Mouse (Mus musculus) liver, embryonic 12.5 days (tissue): ENCODE results near the gene Olfr196. TPM values are rescaled to one million over a fixed set of nuclear protein-coding genes. Genes with fewer than 3 reads are reported as not detected.
"Not testable (repeated sequence)": the region's sequence is repeated elsewhere in the genome, so short reads cannot be mapped to it uniquely, and the experiment has no call there.

Source experiments
- ATAC-seq: fragments of 200-750 bp; cut with Nextera tagmentation; 2 replicates; pipeline ENCODE4 v1.8.0; 2017; ENCODE audit warnings: moderate number of reproducible peaks, mild to moderate bottlenecking, moderate library complexity
- H3K27ac ChIP-seq: fragments of 300-500 bp; sonication (generic); 2 replicates; pipeline ENCODE4 v1.5.1; 2016; ENCODE audit warnings: mild to moderate bottlenecking
- H3K27me3 ChIP-seq: fragments of 300-500 bp; sonication (generic); replicated peaks from 2 replicates; pipeline ENCODE4 v1.6.1; 2016; ENCODE audit warnings: mild to moderate bottlenecking, moderate library complexity
- H3K36me3 ChIP-seq: fragments of 300-500 bp; sonication (generic); 2 replicates; pipeline ENCODE4 v1.6.1; 2016; ENCODE audit warnings: mild to moderate bottlenecking, moderate library complexity
- H3K4me1 ChIP-seq: fragments of 300-500 bp; sonication (generic); 2 replicates; pipeline ENCODE4 v1.6.1; 2016
- H3K4me2 ChIP-seq: fragments of 300-500 bp; sonication (generic); 2 replicates; pipeline ENCODE4 v1.6.1; 2016; ENCODE audit warnings: mild to moderate bottlenecking, moderate library complexity
- H3K4me3 ChIP-seq: fragments of 300-500 bp; sonication (generic); 2 replicates; pipeline ENCODE4 v1.5.1; 2016; ENCODE audit warnings: mild to moderate bottlenecking, moderate library complexity
- H3K9ac ChIP-seq: fragments of 300-500 bp; sonication (generic); 2 replicates; pipeline ENCODE4 v1.6.1; 2016; ENCODE audit warnings: mild to moderate bottlenecking, moderate library complexity
- H3K9me3 ChIP-seq: fragments of 300-500 bp; sonication (generic); replicated peaks from 2 replicates; pipeline ENCODE4 v1.6.1; 2016; ENCODE audit warnings: mild to moderate bottlenecking, moderate library complexity
- WGBS: fragments of 180-500 bp; shearing (Covaris S2); methylation state at CpG from one replicate; pipeline ENCODE4 v1.1.7; 2016; ENCODE audit not compliant: insufficient replicate concordance; 5-methylcytosine and 5-hydroxymethylcytosine counted together
- polyA plus RNA-seq: library from polyadenylated mRNA; unstranded; fragments of >200 nt; fragmentation: Nextera tagmentation; extraction: Ambion mirVana; gene quantifications from 2 replicates; pipeline ENCODE4 v1.2.1, GENCODE M21; 2016

Olfr196 gene
- polyA plus RNA-seq = not detected in 2 replicates

DNA sequence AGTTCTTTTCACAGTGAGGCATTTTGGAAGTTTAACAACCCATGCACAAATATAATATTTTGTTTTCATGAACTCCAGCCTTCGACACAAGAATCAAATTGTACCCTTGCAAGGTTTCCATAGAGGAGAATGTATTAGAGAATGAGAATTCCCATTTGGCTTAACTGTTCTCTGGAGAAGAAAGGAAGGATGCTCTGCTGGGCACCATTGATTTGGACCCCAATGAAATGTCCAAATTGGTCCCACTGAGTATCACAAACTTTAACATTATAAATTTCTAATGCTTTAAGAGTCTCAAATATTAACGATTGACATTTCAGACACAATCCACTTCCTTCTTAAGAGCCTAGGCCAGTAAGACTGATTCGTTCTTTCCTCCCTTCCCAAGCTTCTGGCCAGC lies at the start of gene Olfr196:
Gene Olfr196, minus strand, starts transcription at position 101 of the 400 bp plus-strand sequence.
- Histone ChIP-seq H3K4me3 (no peak within 1 kb of the TSS), H3K4me1 (no peaks in the 10 kb centered on the region), H3K9ac (no peak within 1 kb of the TSS), H3K27ac (no peak within 1 kb of the TSS), H3K4me2 (no peak within 1 kb of the TSS), H3K36me3 (no peaks in the 10 kb centered on the region), H3K9me3 (no peaks in the 10 kb centered on the region), H3K27me3 (no peaks in the 10 kb centered on the region)
- 48% methylated on average over 3 of the region's 3 CpGs for WGBS
- ATAC-seq = no peak

DNA sequence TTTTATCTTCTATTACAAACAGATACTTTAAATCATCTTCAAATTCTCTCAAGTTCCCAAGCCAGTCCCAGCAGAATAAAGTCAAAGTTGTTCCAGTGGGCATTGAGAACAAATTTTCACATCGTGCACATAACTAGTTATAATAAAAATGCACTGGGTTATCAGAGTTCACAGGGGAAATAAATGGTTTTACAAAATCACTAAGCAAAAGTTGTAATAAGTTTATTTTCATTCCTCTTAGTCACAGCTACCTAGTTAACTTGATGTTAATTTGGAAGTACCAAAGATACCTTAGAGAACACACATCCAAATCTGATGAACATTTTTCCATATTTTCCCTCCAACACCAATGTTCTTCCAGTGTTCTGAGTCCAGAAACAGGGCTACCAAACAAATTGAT lies 49.4 kb upstream of the Olfr196 start, which contains the start of gene Olfr199:
Gene Olfr199, minus strand, starts transcription at position 101 of the 400 bp plus-strand sequence.
- H3K4me1 ChIP-seq, H3K4me2 ChIP-seq, H3K9me3 ChIP-seq, H3K36me3 ChIP-seq, H3K4me3 ChIP-seq, H3K27me3 ChIP-seq, H3K27ac ChIP-seq, ATAC-seq, H3K9ac ChIP-seq: not testable (repeated sequence)
- 48% methylated on average over 1 of the region's 1 CpGs for WGBS

DNA sequence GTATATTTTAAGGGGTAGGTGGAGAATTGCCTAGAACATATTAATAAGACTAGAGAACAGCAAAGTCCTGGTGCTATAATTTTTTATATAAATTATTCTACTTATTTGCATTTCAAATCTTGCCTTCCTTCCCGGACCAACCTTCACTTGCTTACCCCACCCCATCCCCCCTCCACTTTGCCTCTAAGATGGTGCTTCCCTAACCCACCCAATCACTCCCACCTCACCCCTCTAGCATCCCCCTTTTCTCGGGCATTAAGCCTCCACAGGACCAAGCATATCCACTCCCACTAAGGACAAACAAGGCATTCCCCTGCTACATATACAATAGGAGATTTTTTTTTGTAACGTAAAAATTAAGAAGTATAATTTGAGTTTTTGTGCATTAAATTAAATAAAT lies 47.6 kb upstream of the Olfr196 start:
- H3K4me1 ChIP-seq = not testable (repeated sequence)
- 48% methylated on average over 3 of the region's 3 CpGs for WGBS

DNA sequence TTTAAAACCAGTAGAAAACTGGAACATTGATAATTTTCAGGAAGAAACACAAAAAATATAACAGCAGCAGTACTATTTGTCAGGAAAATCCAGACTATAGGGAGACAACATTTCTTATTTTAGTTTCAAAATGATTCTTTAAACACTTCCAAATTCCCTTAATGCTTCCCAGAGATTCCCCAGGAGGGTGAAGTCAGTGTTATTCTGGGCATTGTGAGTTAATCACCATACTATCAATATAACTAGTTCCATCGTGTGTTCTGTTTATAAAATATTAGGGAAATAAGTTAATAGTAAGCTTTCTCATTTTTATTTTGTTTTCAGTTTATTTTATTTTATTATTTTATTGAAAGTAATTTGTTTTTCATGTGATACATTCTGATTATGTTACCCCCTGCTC lies 33.2 kb upstream of the Olfr196 start, which contains the start of gene Olfr198:
Gene Olfr198, minus strand, starts transcription at position 101 of the 400 bp plus-strand sequence.
- H3K9ac ChIP-seq, H3K36me3 ChIP-seq, H3K27ac ChIP-seq, H3K4me3 ChIP-seq, H3K27me3 ChIP-seq, H3K4me2 ChIP-seq, ATAC-seq, H3K4me1 ChIP-seq, H3K9me3 ChIP-seq: not testable (repeated sequence)
- 35% methylated on average over 1 of the region's 1 CpGs for WGBS

More for the DNA sequence above, 47.6 kb upstream of the Olfr196 start:
- not testable (repeated sequence) for ATAC-seq, H3K4me3 ChIP-seq, H3K27me3 ChIP-seq, H3K9me3 ChIP-seq, H3K4me2 ChIP-seq, H3K9ac ChIP-seq, H3K27ac ChIP-seq, H3K36me3 ChIP-seq

DNA sequence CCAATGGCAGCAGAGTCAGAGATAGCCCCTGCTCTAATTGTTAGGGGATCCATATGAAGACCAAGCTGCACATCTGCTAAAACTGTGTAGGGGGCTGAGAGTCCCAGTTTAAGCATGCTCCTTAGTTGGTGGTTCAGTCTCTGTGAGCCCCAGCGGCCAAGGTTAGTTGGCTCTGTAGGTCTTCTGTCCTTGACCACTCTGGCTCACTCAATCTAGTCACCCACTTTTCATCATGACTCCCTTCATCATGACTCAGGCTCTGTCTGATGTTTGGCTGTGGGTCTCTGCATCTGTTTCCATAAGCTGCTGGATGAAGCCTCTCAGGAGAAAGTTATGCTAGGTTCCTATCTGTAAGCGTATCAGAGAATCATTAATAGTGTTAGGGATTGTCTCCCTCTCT lies 18.3 kb downstream of the Olfr196 start:
- no peak for ATAC-seq
- Histone ChIP-seq H3K4me3 (no peak overlapping the region), H3K27me3 (no peaks in the 10 kb centered on the region), H3K9me3 (no peaks in the 10 kb centered on the region), H3K4me2 (no peak overlapping the region), H3K36me3 (no peaks in the 10 kb centered on the region), H3K9ac (no peak overlapping the region), H3K4me1 (no peaks in the 10 kb centered on the region), H3K27ac (no peak overlapping the region)
- 48% methylated on average over 2 of the region's 2 CpGs for WGBS

DNA sequence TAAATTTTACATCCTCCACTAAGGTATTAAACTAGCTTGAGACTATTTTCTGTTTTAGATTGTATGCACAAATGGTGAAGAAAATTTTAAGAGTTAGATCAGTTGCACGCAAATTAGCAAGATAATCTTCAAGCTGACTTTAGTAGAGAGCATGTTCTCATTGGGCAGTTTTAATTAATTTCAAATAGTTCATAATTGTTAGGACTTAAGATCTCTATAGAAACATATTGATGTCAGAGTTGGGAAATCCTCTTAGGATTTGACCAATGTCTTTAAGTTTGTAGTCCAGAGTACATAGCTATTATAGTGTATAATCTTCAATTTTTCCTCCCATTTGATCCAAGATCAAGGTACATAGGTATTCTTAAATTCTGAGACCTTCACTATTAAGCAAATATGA lies 23.5 kb downstream of the Olfr196 start, which contains the start of gene Olfr195:
Gene Olfr195, plus strand, starts transcription at position 301 of the 400 bp plus-strand sequence.
- 68% methylated on average over 1 of the region's 1 CpGs for WGBS
- no peak for ATAC-seq
- H3K9ac ChIP-seq = no peak within 1 kb of the TSS
- H3K4me3 ChIP-seq = no peak within 1 kb of the TSS
- H3K9me3 ChIP-seq = 0 out of 2 replicates have a peak, but pooled peaks cover 3% of the 10 kb centered on the region
- no peak within 1 kb of the TSS for H3K27ac ChIP-seq
- H3K36me3 ChIP-seq = no peaks in the 10 kb centered on the region
- no peaks in the 10 kb centered on the region for H3K4me1 ChIP-seq
- no peak within 1 kb of the TSS for H3K4me2 ChIP-seq
- no peaks in the 10 kb centered on the region for H3K27me3 ChIP-seq

DNA sequence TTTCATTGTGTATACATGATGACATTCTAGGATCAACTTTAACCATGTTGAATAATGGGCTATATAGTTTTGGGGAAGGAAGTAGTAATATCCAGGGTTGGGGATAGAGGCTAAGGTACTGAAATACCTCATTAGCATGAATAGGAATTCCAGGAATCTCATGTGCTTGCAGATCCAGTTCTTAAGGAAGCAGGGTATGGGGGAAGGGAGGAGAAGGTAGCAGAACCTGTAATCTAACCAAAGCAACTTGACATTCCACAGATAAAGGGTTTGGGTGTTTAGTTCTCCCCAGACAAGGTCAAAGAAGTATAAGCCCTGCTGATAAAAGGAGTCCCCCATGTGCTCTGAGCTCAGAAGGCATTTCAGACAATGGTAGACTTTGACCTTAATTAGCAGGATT lies 29.1 kb downstream of the Olfr196 start:
- H3K9me3 ChIP-seq = 0 out of 2 replicates have a peak, but pooled peaks cover 3% of the 10 kb centered on the region
- H3K4me3 ChIP-seq = no peak overlapping the region
- H3K27me3 ChIP-seq = no peaks in the 10 kb centered on the region
- H3K4me1 ChIP-seq = no peaks in the 10 kb centered on the region
- H3K9ac ChIP-seq = no peak overlapping the region
- H3K36me3 ChIP-seq = no peaks in the 10 kb centered on the region
- no peak overlapping the region for H3K4me2 ChIP-seq
- no peak overlapping the region for H3K27ac ChIP-seq
- no peak for ATAC-seq

DNA sequence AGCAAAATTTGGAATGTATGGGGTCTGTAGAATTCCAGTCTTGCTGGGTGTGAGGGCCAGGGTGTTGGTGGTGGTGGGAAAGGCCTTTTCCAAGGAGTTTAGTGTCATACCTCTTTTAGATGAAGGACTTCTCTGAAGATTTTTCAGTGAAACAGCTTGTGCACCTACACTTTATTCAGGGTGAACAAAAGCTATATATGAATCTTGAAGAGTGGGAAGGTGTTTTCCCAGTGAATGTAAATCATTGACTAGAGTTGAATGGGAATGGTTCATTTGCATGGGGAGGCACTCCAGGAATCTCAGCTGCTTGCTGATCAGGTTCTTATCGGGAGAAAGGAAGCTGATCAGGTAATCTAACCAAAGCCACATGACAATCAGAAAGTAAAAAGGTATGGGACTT lies 39.5 kb downstream of the Olfr196 start:
- Histone ChIP-seq H3K9me3 (0 out of 2 replicates have a peak, but pooled peaks cover 7% of the 10 kb centered on the region), H3K9ac (no peak overlapping the region), H3K27me3 (no peaks in the 10 kb centered on the region), H3K4me2 (no peak overlapping the region), H3K4me3 (no peak overlapping the region), H3K36me3 (no peaks in the 10 kb centered on the region), H3K4me1 (no peaks in the 10 kb centered on the region), H3K27ac (no peak overlapping the region)
- ATAC-seq = no peak
- 74% methylated on average over 1 of the region's 1 CpGs for WGBS

DNA sequence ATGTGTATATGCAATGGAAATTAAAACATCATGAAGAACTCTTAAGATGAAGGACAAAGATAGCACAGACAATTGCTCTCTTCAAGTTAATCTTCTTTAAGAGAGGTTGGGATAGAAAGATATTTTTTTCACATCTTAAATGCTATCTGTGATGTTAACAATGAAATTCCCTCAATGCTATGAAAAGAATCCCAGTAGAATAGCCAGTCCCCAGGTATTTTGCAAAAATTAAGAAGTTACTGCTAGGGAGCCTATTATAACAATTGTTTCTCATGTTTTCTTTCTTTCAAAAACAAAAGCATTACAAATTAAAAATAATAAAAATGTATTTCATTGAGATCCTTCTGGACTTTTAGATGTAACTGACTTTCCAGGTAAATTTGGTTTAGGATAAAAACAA lies 49.3 kb downstream of the Olfr196 start, which contains the start of gene Olfr194:
Gene Olfr194, minus strand, starts transcription at position 101 of the 400 bp plus-strand sequence.
- no peaks in the 10 kb centered on the region for H3K36me3 ChIP-seq
- no peak for ATAC-seq
- no peaks in the 10 kb centered on the region for H3K9me3 ChIP-seq
- no peak within 1 kb of the TSS for H3K27ac ChIP-seq
- H3K4me1 ChIP-seq = no peaks in the 10 kb centered on the region
- H3K27me3 ChIP-seq = no peaks in the 10 kb centered on the region
- no peak within 1 kb of the TSS for H3K4me2 ChIP-seq
- no peak within 1 kb of the TSS for H3K4me3 ChIP-seq
- no peak within 1 kb of the TSS for H3K9ac ChIP-seq

Other genes with a start within 250 kb of the Olfr196 start
- not detected in 2 replicates for gene Olfr181, start 241.7 kb downstream of the Olfr196 start, polyA plus RNA-seq
- not detected in 2 replicates for gene Olfr180, start 241.1 kb downstream of the Olfr196 start, polyA plus RNA-seq
- gene Olfr183, start 175.1 kb downstream of the Olfr196 start, polyA plus RNA-seq = not detected in 2 replicates
- not detected in 2 replicates for gene Olfr186, start 140.2 kb downstream of the Olfr196 start, polyA plus RNA-seq
- not detected in 2 replicates for gene Olfr187, start 130.7 kb downstream of the Olfr196 start, polyA plus RNA-seq
- gene Olfr190, start 92.4 kb downstream of the Olfr196 start, polyA plus RNA-seq = not detected in 2 replicates
- not detected in 2 replicates for gene Olfr191, start 80.6 kb downstream of the Olfr196 start, polyA plus RNA-seq
- gene Olfr193, start 58.6 kb downstream of the Olfr196 start, polyA plus RNA-seq = not detected in 2 replicates
- not detected in 2 replicates for gene Olfr194, start 49.4 kb downstream of the Olfr196 start, polyA plus RNA-seq
- gene Olfr195, start 23.4 kb downstream of the Olfr196 start, polyA plus RNA-seq = not detected in 2 replicates
- gene Olfr198, start 33.1 kb upstream of the Olfr196 start, polyA plus RNA-seq = not detected in 2 replicates
- not detected in 2 replicates for gene Olfr199, start 49.3 kb upstream of the Olfr196 start, polyA plus RNA-seq
- gene Olfr201, start 102.2 kb upstream of the Olfr196 start, polyA plus RNA-seq = 0.08 and 0.13 TPM in 2 replicates
- gene Olfr202, start 116.3 kb upstream of the Olfr196 start, polyA plus RNA-seq = not detected in 2 replicates
- gene Olfr203, start 128.4 kb upstream of the Olfr196 start, polyA plus RNA-seq = not detected in 2 replicates
- gene Olfr204, start 147.8 kb upstream of the Olfr196 start, polyA plus RNA-seq = not detected in 2 replicates
- not detected in 2 replicates for gene Olfr205, start 160.7 kb upstream of the Olfr196 start, polyA plus RNA-seq
- gene Olfr206, start 178.8 kb upstream of the Olfr196 start, polyA plus RNA-seq = not detected in 2 replicates
- not detected in 2 replicates for gene Olfr209, start 193.5 kb upstream of the Olfr196 start, polyA plus RNA-seq
- gene Gabrr3, start 236.9 kb upstream of the Olfr196 start, polyA plus RNA-seq = not detected in 2 replicates